Mouse (Mus musculus) small intestine, adult 2 months (tissue): ENCODE measurements at regions not wholly inside any gene's neighbourhood (a gene's known extent, or its start where the extent isn't known, plus 50 kb on each side); places are given as distances from the start of the nearest gene placed in this dataset.

ENCODE experiments used
- H3K27ac ChIP-seq: fragments of 200-500 bp; 2 replicates; pipeline ENCODE4 v1.5.1; 2012; ENCODE audit warnings: low read depth, low read length, control low read depth, inconsistent platforms; ENCODE audit not compliant: insufficient read depth
- H3K27me3 ChIP-seq: fragments of 200-500 bp; 2 replicates; pipeline ENCODE4 v1.6.1; 2012; ENCODE audit warnings: mild to moderate bottlenecking, moderate library complexity, low read length, inconsistent platforms; ENCODE audit not compliant: control insufficient read depth, insufficient read depth
- H3K36me3 ChIP-seq: fragments of 200-500 bp; 2 replicates; pipeline ENCODE4 v1.6.1; 2012; ENCODE audit warnings: mild to moderate bottlenecking, low read length, control low read depth, inconsistent platforms; ENCODE audit not compliant: control insufficient read depth, insufficient read depth
- H3K4me1 ChIP-seq: fragments of 200-500 bp; 2 replicates; pipeline ENCODE4 v1.6.1; 2012; ENCODE audit warnings: low read length, inconsistent platforms, mixed read lengths; ENCODE audit not compliant: control insufficient read depth, insufficient read depth, insufficient read length
- H3K4me3 ChIP-seq: fragments of 200-500 bp; 2 replicates; pipeline ENCODE4 v1.5.1; 2012; ENCODE audit warnings: low read depth, mild to moderate bottlenecking, control low read depth, inconsistent platforms, low read length, moderate library complexity
- CTCF ChIP-seq: fragments of 200-500 bp; IDR thresholded peaks from 2 replicates; pipeline ENCODE4 v1.5.1; 2012; ENCODE audit warnings: low read depth, mild to moderate bottlenecking, control low read depth, inconsistent platforms, low read length, moderate library complexity, mixed read lengths; ENCODE audit not compliant: insufficient replicate concordance, insufficient read length; ENCODE audit errors: extremely low read depth
- POLR2A ChIP-seq: fragments of 200-500 bp; IDR thresholded peaks from 2 replicates; pipeline ENCODE4 v1.6.1; 2012; ENCODE audit warnings: low read depth, mild to moderate bottlenecking, control low read depth, inconsistent platforms, low read length, moderate library complexity
- WGBS: fragments of 180-500 bp; shearing (Covaris S2); methylation state at CpG from one replicate; pipeline ENCODE4 v1.1.7; 2018; 5-methylcytosine and 5-hydroxymethylcytosine counted together

DNA sequence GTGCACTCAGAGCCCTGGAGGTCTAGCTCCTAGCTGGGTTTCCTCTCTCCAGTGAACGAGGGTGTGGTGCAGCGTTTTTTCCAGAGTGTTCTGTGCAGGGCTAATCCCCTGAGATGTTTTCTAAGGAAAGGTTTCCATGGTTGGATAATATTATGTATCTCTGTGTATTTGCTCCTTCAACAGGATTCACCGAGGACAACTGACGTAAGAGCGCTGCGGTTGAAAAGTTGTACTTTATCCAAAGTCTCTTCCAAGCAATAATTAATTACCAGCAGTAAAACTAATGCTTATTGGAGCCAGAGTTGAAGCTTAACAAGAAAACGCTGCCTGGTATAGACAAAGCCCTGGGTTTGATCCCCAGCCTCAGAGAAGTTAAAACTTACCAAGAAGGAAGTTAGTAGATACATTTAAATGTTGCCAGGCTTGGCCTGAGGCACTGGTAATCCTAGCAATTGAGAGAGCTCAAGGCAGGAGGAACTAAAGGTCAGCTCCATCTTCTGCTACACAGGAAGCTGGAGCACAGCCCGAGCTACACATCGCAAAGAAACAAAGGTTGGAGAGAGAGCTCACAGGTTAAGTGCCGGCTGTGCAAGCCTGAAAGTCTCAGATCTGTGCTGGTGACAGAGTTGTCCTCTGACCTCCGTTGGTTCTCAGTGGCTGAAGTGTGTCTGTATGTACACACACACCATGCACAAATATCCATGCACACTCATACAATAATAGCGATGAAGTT is 51.2 kb upstream of the Rap1b start:
- no peaks in the 10 kb centered on the region for H3K36me3 ChIP-seq
- TF ChIP-seq POLR2A, result no peak
- TF ChIP-seq CTCF, result no peak
- H3K27ac ChIP-seq, result 0 out of 2 replicates have a peak overlapping the region, but pooled peaks have one; percentile 11
- H3K4me3 ChIP-seq, result no peak overlapping the region
- no peaks in the 10 kb centered on the region for H3K27me3 ChIP-seq
- 31% methylated on average over 12 of the region's 12 CpGs for WGBS
- peaks cover 5% of the 10 kb centered on the region; the same call in 1 of the 2 replicates for H3K4me1 ChIP-seq

DNA sequence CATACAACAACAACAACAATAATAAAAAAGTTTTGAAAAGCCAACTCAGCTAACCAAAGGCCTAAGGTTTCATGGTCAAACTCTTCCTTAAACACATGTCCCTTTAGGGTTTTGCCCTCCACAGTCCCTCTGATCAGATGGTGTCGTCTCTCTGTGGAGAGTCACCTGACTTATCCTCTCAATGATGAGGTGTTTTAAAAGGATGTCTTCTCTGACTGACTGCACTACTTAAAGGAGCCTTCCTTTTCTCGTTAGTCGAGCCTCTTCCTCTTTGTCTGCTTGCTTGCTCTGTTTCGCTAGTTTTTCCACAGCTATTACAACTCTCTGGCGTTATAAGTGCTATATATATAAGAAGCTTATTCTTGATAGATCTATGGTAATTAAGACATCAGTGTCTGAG is 51.9 kb upstream of the Rap1b start:
- no peaks in the 10 kb centered on the region for H3K36me3 ChIP-seq
- H3K27me3 ChIP-seq, result no peaks in the 10 kb centered on the region
- H3K27ac ChIP-seq, result no peak overlapping the region
- WGBS, result 81% methylated on average over 5 of the region's 5 CpGs
- TF ChIP-seq CTCF (no peak), POLR2A (no peak)
- no peak overlapping the region for H3K4me3 ChIP-seq
- H3K4me1 ChIP-seq, result peaks cover 5% of the 10 kb centered on the region; the same call in 1 of the 2 replicates

DNA sequence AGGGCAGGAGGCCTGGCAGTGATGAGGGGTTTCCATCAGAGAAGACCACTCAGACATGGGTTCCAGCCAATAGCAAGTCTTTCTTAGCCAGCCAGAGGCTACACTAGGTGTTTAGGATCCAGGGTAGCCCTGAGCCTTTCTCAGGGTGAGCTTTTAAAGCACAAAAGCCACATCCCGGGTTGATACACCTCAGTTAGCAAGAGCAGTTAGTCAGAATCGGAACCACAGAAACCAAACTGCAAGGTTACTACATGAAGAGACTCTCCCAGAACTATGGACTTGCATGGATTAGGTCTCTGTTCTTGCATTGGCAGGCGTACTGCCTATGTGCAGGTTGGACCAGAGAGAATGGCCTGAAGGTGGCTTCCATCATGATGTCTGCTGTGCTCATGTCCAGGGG is 52.6 kb upstream of the Rap1b start:
- no peak overlapping the region for H3K27ac ChIP-seq
- TF ChIP-seq CTCF (no peak), POLR2A (no peak)
- 87% methylated on average over 3 of the region's 3 CpGs for WGBS

DNA sequence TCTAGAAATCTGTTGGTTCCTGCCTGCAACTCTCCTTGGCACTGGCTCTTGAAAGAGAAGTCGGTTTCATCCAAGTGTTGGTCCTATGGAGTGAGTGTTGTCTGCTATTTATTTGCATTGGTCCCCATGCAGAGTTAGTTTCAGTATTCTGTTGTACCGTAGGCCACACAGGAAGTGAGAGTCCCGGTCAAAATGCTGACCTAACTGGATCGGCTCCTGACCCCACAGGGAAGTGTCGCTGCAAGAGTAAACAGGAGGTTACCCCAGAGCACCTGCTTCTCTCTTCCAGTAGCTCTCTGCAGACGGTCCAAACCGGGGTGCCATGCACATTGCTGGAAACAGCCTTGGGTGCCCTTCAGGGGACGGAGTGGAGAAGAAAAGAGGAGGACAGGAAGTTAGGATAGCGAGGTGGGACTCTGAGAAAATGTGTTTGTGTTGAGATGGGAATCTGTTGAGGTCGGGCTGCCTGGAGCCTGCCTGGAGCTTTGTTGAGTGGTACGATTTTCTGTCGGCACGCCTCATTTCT is 53.6 kb upstream of the Rap1b start:
- H3K4me3 ChIP-seq, result peak overlapping the region; percentile 18; the same call in 1 of the 2 replicates
- 29% methylated on average over 13 of the region's 13 CpGs for WGBS

More for the DNA sequence above, 52.6 kb upstream of the Rap1b start:
- Histone ChIP-seq H3K36me3 (no peaks in the 10 kb centered on the region), H3K27me3 (no peaks in the 10 kb centered on the region), H3K4me3 (no peak overlapping the region), H3K4me1 (peaks cover 5% of the 10 kb centered on the region; the same call in 1 of the 2 replicates)

DNA sequence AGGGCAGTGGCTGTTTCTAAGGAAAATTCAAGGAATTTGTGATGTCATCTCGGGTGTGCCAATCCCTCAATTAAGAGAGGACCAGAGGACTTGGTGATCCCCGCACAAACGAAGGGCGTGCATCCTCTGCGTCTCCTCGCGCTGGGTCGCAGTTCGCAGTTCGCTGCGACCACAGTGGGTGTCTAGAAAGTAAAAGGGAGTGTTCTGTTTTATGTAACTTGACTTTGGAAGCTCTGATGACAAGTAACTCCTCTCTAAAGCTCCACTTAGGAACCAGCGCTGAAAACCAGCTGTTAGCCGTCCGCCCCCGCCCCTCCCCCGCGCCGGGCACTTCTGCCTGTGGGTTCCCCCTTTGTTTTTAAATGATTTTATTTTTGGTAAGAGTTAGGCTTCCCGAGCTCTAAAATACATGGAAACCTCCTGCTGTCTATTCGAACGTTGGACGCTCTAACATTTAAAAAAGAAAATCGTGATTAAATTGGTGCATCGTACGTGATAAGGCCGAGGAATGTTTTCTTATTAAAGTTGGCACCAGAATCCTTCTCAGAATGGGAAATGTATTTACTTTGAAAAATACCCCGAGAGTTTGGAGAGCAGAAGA is 59.9 kb upstream of the Rap1b start:
- no peaks in the 10 kb centered on the region for H3K27me3 ChIP-seq
- 22% methylated on average over 27 of the region's 27 CpGs for WGBS
- no peaks in the 10 kb centered on the region for H3K4me1 ChIP-seq
- H3K4me3 ChIP-seq, result peak overlapping the region; percentile 47
- TF ChIP-seq CTCF (no peak), POLR2A (no peak)
- peak overlapping the region; percentile 83 for H3K27ac ChIP-seq
- no peaks in the 10 kb centered on the region for H3K36me3 ChIP-seq

More for the DNA sequence above, 53.6 kb upstream of the Rap1b start:
- H3K4me1 ChIP-seq, result peaks cover 5% of the 10 kb centered on the region; the same call in 1 of the 2 replicates
- H3K27me3 ChIP-seq, result no peaks in the 10 kb centered on the region
- H3K27ac ChIP-seq, result no peak overlapping the region
- H3K36me3 ChIP-seq, result no peaks in the 10 kb centered on the region
- TF ChIP-seq CTCF (no peak), POLR2A (no peak)

DNA sequence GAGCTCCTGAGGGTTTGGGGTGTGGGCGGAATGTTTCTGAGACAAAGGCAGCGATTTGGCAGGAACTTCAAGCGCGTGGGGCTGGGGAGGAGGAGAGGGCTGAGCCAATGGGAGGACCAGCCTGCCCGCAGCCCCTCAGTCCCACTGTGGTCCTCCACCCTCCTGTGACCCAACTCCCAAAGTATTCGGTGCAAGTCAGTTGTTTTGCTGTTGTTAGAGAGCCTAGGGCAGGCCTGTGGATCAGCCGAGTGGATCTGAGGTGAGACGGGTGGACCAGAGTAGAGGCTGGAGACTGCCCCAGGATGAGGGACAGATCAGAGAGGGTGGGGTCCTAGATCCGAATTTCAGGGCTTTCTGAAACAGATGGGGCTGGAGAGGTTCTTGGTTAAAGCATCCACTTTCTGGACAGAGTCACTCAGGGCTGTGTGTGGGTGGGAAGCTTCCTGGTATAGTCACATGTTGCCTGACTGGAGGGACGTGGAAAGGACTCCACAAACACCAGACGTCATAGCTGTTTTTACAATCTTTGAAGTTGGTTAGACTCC is 60.5 kb upstream of the Rap1b start:
- WGBS, result 34% methylated on average over 11 of the region's 11 CpGs

DNA sequence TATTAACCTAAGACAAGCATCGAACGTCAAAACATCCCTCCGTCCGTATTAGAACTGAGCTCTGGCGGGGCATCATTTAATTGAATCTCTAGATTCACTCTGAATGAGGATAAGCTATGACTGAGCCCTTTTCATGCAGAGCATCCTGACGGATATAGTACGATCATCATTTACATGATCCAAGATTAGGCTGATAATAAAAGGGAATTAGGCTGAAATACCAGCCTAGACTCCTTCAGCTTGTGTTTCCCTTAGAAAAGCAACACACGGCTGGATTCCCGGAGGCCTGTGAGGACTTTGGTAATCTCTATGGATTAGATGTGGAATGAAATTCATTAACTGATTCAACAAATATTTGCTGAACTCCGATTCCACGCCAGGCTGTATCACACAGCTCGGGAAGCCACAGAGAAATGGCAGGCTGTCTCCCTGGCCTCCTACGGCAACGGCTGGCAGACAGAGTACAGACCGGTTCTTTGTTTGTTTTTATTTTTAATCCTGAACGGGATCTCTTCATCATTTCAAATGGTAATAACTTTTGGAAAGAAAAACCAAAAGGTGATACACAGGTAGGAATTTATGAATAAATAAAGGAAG is 62.3 kb upstream of the Rap1b start:
- 61% methylated on average over 16 of the region's 16 CpGs for WGBS
- H3K4me3 ChIP-seq, result no peak overlapping the region
- H3K4me1 ChIP-seq, result no peaks in the 10 kb centered on the region
- no peaks in the 10 kb centered on the region for H3K36me3 ChIP-seq
- H3K27me3 ChIP-seq, result no peaks in the 10 kb centered on the region
- TF ChIP-seq CTCF, result no peak
- H3K27ac ChIP-seq, result no peak overlapping the region

More for the DNA sequence above, 60.5 kb upstream of the Rap1b start:
- Histone ChIP-seq H3K27ac (peak overlapping the region; percentile 83), H3K4me3 (peak overlapping the region; percentile 47), H3K27me3 (no peaks in the 10 kb centered on the region), H3K4me1 (no peaks in the 10 kb centered on the region), H3K36me3 (no peaks in the 10 kb centered on the region)
- TF ChIP-seq POLR2A (no peak), CTCF (no peak)
